ENCODE assay signal across 8 mouse cellular contexts in genomic region chr8:75212631-75213306, GRCm38 (mm10). TPM values are rescaled to one million over a fixed set of nuclear protein-coding genes. Genes with fewer than 3 reads are reported as not detected.
DNase-seq lines count a peak whose midpoint lies in the region; ATAC-seq and TF ChIP-seq lines count a peak whose summit lies in the region.

No protein-coding gene starts in this region.

- WGBS in embryonic facial prominence, embryonic 10.5 days, result under 1% methylated on average over 63 of the region's 63 CpGs
- WGBS in heart, adult 2 months, result 4% methylated on average over 63 of the region's 63 CpGs
- WGBS in limb, embryonic 11.5 days, result 1% methylated on average over 59 of the region's 63 CpGs
- WGBS in midbrain, embryonic 12.5 days, result under 1% methylated on average over 60 of the region's 63 CpGs

- no peak for TF ChIP-seq EP300 in heart, adult 2 months (IDR thresholded peaks at IDR 0.05; ENCODE audit: insufficient read depth, low read depth, low read length)

- TF ChIP-seq CTCF in heart, adult 2 months (IDR thresholded peaks at IDR 0.05), result no peak

- no peak for TF ChIP-seq POLR2A in heart, adult 2 months (IDR thresholded peaks at IDR 0.05; ENCODE audit: insufficient read depth, low read depth, low read length)

- intact Hi-C loops in heart, adult 2 months (cut with DNase I), result no loop called here

- H3K36me3 ChIP-seq in embryonic facial prominence, embryonic 10.5 days (replicated peaks), result no peaks in the 10 kb centered on the region
- H3K36me3 ChIP-seq in heart, adult 2 months (ENCODE audit: control insufficient read depth, insufficient read depth, low read length), result no peaks in the 10 kb centered on the region
- no peaks in the 10 kb centered on the region for H3K36me3 ChIP-seq in limb, embryonic 11.5 days (ENCODE audit: control insufficient read depth, insufficient read depth, low read length)
- H3K36me3 ChIP-seq in midbrain, embryonic 12.5 days, result no peaks in the 10 kb centered on the region

- ATAC-seq in limb, embryonic 11.5 days (ENCODE audit: insufficient number of reproducible peaks, low FRiP score, low TSS enrichment, low read depth), result peak; percentile 89
- peak; percentile 96 for ATAC-seq in midbrain, embryonic 12.5 days (ENCODE audit: low FRiP score, low read depth)

- H3K9me3 ChIP-seq in embryonic facial prominence, embryonic 10.5 days, result no peaks in the 10 kb centered on the region
- no peaks in the 10 kb centered on the region for H3K9me3 ChIP-seq in limb, embryonic 11.5 days (ENCODE audit: control insufficient read depth, low read length)
- H3K9me3 ChIP-seq in midbrain, embryonic 12.5 days, result no peaks in the 10 kb centered on the region

- H3K4me3 ChIP-seq in embryonic facial prominence, embryonic 10.5 days, result peak overlapping the region; percentile 65
- peak overlapping the region; percentile 77 for H3K4me3 ChIP-seq in heart, adult 2 months
- H3K4me3 ChIP-seq in limb, embryonic 11.5 days (ENCODE audit: low read depth, low read length), result peak overlapping the region; percentile 45
- peak overlapping the region; percentile 51 for H3K4me3 ChIP-seq in midbrain, embryonic 12.5 days

- DNase-seq in adrenal gland, postnatal 25 days, result peak; percentile 90
- DNase-seq in embryonic facial prominence, embryonic 10.5 days (ENCODE audit: low spot score), result peak; percentile 89
- DNase-seq in heart, adult 2 months, result peak; percentile 89 to 94
- peak; percentile 89 for DNase-seq in kidney, adult 18-20 months
- DNase-seq in limb, embryonic 11.5 days (ENCODE audit: low spot score), result peak; percentile 85
- peak; percentile 12 for DNase-seq in spleen, adult 12 weeks (ENCODE audit: low spot score)
- DNase-seq in adipocyte (ENCODE audit: low spot score), result no peak

- peaks cover 22% of the 10 kb centered on the region for H3K4me1 ChIP-seq in embryonic facial prominence, embryonic 10.5 days
- no peaks in the 10 kb centered on the region for H3K4me1 ChIP-seq in heart, adult 2 months (ENCODE audit: control insufficient read depth, insufficient read depth, low read length)
- peaks cover 9% of the 10 kb centered on the region for H3K4me1 ChIP-seq in limb, embryonic 11.5 days (ENCODE audit: control insufficient read depth, insufficient read depth, low read length)
- H3K4me1 ChIP-seq in midbrain, embryonic 12.5 days, result peaks cover 14% of the 10 kb centered on the region

- no peaks in the 10 kb centered on the region for H3K79me2 ChIP-seq in heart, adult 2 months (replicated peaks; ENCODE audit: control insufficient read depth, insufficient read depth, low read length)

- 0 out of 2 replicates have a peak overlapping the region, but pooled peaks have one; percentile 10 for H3K27ac ChIP-seq in embryonic facial prominence, embryonic 10.5 days (replicated peaks)
- peak overlapping the region; percentile 41 for H3K27ac ChIP-seq in heart, adult 2 months
- H3K27ac ChIP-seq in limb, embryonic 11.5 days (replicated peaks; ENCODE audit: low read depth, low read length), result no peak overlapping the region
- H3K27ac ChIP-seq in midbrain, embryonic 12.5 days (replicated peaks), result no peak overlapping the region

- H3K4me2 ChIP-seq in limb, embryonic 11.5 days (ENCODE audit: low read depth, severe bottlenecking), result peak overlapping the region; percentile 92
- H3K4me2 ChIP-seq in midbrain, embryonic 12.5 days (replicated peaks), result peak overlapping the region; percentile 97

- H3K9ac ChIP-seq in heart, adult 2 months (ENCODE audit: low read depth, low read length), result peak overlapping the region; percentile 62
- peak overlapping the region; percentile 47; the same call in 1 of the 2 replicates for H3K9ac ChIP-seq in limb, embryonic 11.5 days (ENCODE audit: low read length)
- H3K9ac ChIP-seq in midbrain, embryonic 12.5 days (replicated peaks), result peak overlapping the region; percentile 43

- H3K27me3 ChIP-seq in embryonic facial prominence, embryonic 10.5 days (replicated peaks; ENCODE audit: low read depth, poor library complexity, severe bottlenecking), result peaks cover 81% of the 10 kb centered on the region
- H3K27me3 ChIP-seq in heart, adult 2 months (ENCODE audit: control insufficient read depth, insufficient read depth, low read length), result peaks cover 4% of the 10 kb centered on the region
- peaks cover 38% of the 10 kb centered on the region for H3K27me3 ChIP-seq in limb, embryonic 11.5 days (ENCODE audit: control insufficient read depth, insufficient read depth, low read length)
- H3K27me3 ChIP-seq in midbrain, embryonic 12.5 days, result peaks cover 89% of the 10 kb centered on the region

RNA-seq across cellular contexts. Expression of gene Rasd2, which starts 1.0 kb away (rescaled TPM):
- total RNA-seq in adrenal gland, postnatal 25 days (2021), result 2.0 and 3.4 TPM in 2 replicates
- 0.06 and 0.51 TPM in 2 replicates for polyA plus RNA-seq in embryonic facial prominence, embryonic 10.5 days (2016; fragmentation: Nextera tagmentation; extraction: Ambion mirVana)
- total RNA-seq in heart, adult 2 months (2021), result 1 to 10 TPM; 3.7 to 5.6 TPM
- polyA plus RNA-seq in heart, adult 2 months (2012; rRNA removed), result 2.8 and 2.9 TPM in 2 replicates
- 0.07 TPM in 1 of 2 replicates, not detected in the other for polyA plus RNA-seq in limb, embryonic 11.5 days (2014; fragmentation: Nextera tagmentation; extraction: Ambion mirVana)
- 0.22 and 0.34 TPM in 2 replicates for polyA plus RNA-seq in midbrain, embryonic 12.5 days (2016; fragmentation: Nextera tagmentation; extraction: Ambion mirVana)

Comparison
In these comparisons a context has a peak if more than half of its experiments do, and no peak if none do; other contexts are left out.
1. H3K27ac ChIP-seq: peak in embryonic facial prominence, embryonic 10.5 days (single experiment) and heart, adult 2 months (single experiment); none in limb, embryonic 11.5 days (single experiment) and midbrain, embryonic 12.5 days (single experiment).
2. Peak in every context shown above with its lines, with median percentiles within 50 percentile points of each other: H3K4me3 ChIP-seq and H3K9ac ChIP-seq.